Mouse (Mus musculus): ENCODE data around the gene Clmn. TPM values are rescaled to one million over a fixed set of nuclear protein-coding genes. Genes with fewer than 3 reads are reported as not detected.

Gene Clmn
- polyA plus RNA-seq, 1 experiment, result not detected

DNA sequence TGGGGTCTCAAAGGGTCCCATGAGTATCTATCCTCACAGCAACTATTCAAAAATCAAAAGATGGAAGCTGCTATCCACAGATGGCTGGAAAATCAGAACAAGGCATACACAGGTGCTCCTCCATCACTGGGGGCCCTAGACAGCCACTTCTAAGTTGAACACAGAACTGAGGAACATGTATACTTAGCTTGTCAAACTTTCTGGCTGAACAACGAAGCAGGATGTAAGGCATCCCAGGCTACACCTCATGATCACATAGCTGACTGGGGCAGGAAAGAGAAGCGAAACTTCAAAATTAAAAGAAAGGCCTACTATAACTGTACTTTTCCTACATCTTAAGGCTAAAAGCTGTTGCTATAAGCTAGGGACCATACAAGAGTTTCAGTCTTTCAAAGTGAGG is 115.9 kb downstream of the Clmn start:
- Histone ChIP-seq H3K4me1 (ENCODE audit: control insufficient read depth, insufficient read depth, low read length) (peaks cover 7% of the 10 kb centered on the region; the same call in 1 of the 2 replicates), H3K4me3 (replicated peaks; ENCODE audit: control insufficient read depth, low read depth, low read length) (no peak overlapping the region), H3K27ac (ENCODE audit: control insufficient read depth, insufficient read depth, low read depth, low read length, poor library complexity) (no peak overlapping the region)
- WGBS, result 62% methylated on average over 2 of the region's 2 CpGs
- no peak for TF ChIP-seq CTCF (IDR thresholded peaks at IDR 0.05; ENCODE audit: control insufficient read depth, insufficient read depth, low read length)
- TF ChIP-seq POLR2A (IDR thresholded peaks at IDR 0.05; ENCODE audit: borderline replicate concordance, control insufficient read depth, low read depth, low read length), result no peak

DNA sequence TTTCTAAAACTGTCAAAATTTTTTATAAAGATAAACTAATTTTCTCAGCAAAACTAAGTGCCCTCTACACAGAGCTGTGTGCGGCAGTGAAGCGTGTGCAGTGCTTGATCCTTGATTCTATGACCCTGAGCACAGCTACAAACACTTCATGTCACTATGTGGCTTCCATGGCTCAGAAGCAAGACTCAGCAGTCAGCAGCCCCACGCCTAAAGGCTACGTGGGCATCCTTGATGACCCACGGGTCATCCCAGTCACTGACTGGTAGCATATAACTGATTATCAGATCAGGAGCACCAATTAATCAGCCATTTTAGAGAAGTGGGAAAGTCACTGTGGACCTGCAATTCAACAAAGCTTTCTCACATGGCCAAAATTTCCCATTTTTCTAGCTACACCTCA is 117.6 kb downstream of the Clmn start:
- 84% methylated on average over 5 of the region's 5 CpGs for WGBS
- Histone ChIP-seq H3K4me1 (ENCODE audit: control insufficient read depth, insufficient read depth, low read length) (peaks cover 7% of the 10 kb centered on the region; the same call in 1 of the 2 replicates), H3K4me3 (replicated peaks; ENCODE audit: control insufficient read depth, low read depth, low read length) (no peak overlapping the region), H3K27ac (ENCODE audit: control insufficient read depth, insufficient read depth, low read depth, low read length, poor library complexity) (no peak overlapping the region)
- TF ChIP-seq POLR2A (IDR thresholded peaks at IDR 0.05; ENCODE audit: borderline replicate concordance, control insufficient read depth, low read depth, low read length) (no peak), CTCF (IDR thresholded peaks at IDR 0.05; ENCODE audit: control insufficient read depth, insufficient read depth, low read length) (no peak)

DNA sequence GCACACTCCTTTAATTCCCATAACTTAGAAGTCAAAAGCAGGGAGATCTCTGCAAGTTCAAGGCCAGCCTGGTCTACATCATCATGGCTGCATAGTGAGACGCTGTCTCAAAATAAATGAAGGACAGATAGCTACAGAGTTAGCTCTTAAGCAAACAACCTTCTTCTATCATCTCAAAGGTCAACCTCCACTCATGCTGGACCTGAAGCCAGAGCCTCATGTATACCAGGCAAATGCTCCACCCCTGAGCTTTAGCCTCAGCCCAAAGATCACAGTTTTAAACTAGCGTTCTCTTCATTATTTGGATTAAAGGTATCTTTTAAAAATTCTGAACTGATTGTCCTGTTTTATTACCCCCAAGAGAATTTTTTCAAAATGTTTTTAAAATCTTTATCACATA is 118.3 kb downstream of the Clmn start:
- TF ChIP-seq CTCF (IDR thresholded peaks at IDR 0.05; ENCODE audit: control insufficient read depth, insufficient read depth, low read length), result no peak
- TF ChIP-seq POLR2A (IDR thresholded peaks at IDR 0.05; ENCODE audit: borderline replicate concordance, control insufficient read depth, low read depth, low read length), result no peak
- H3K4me3 ChIP-seq (replicated peaks; ENCODE audit: control insufficient read depth, low read depth, low read length), result no peak overlapping the region
- H3K27ac ChIP-seq (ENCODE audit: control insufficient read depth, insufficient read depth, low read depth, low read length, poor library complexity), result no peak overlapping the region
- peaks cover 7% of the 10 kb centered on the region; the same call in 1 of the 2 replicates for H3K4me1 ChIP-seq (ENCODE audit: control insufficient read depth, insufficient read depth, low read length)
- 89% methylated on average over 2 of the region's 2 CpGs for WGBS

DNA sequence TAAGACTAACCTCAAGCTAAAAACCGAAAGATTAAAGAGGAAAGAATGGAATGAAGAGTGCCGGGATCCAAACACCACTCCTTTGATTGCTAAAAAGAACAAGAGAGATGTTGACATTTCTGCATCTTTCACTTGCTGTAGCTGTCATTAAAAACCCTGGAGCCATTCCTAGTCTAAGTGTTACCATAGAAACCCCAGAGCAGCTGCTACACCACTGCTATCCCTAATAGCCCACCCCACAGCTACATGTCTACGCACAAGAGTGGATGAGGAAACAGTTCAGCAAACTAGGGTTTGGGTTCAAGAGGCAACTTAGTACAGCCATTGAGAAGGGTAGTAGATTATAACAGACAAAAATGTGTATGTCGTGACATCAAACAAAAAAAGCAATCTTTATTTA is 121.2 kb downstream of the Clmn start:
- Histone ChIP-seq H3K27ac (ENCODE audit: control insufficient read depth, insufficient read depth, low read depth, low read length, poor library complexity) (no peak overlapping the region), H3K4me3 (replicated peaks; ENCODE audit: control insufficient read depth, low read depth, low read length) (no peak overlapping the region), H3K4me1 (ENCODE audit: control insufficient read depth, insufficient read depth, low read length) (no peaks in the 10 kb centered on the region)
- WGBS, result 87% methylated on average over 4 of the region's 4 CpGs
- TF ChIP-seq POLR2A (IDR thresholded peaks at IDR 0.05; ENCODE audit: borderline replicate concordance, control insufficient read depth, low read depth, low read length) (no peak), CTCF (IDR thresholded peaks at IDR 0.05; ENCODE audit: control insufficient read depth, insufficient read depth, low read length) (no peak)

DNA sequence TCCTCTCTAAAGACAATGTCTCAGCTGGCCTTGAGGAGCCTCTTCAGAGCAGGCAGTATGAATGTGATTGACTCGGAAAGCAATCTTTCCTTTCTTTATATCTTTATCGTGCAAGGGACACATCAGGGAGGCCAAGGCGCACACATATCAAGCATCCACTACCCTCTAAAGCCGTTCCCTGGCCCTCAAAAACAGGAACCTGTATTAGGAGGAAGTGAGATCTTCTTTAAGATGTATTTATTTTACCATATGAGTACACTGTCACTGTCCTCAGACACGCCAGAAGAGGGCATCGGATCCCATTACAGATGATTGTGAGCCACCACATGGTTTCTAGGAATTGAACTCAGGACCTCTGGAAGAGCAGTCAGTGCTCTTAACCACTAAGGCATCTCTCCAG is 122.6 kb downstream of the Clmn start:
- no peaks in the 10 kb centered on the region for H3K4me1 ChIP-seq (ENCODE audit: control insufficient read depth, insufficient read depth, low read length)
- WGBS, result 11% methylated on average over 6 of the region's 6 CpGs
- H3K4me3 ChIP-seq (replicated peaks; ENCODE audit: control insufficient read depth, low read depth, low read length), result no peak overlapping the region
- no peak overlapping the region for H3K27ac ChIP-seq (ENCODE audit: control insufficient read depth, insufficient read depth, low read depth, low read length, poor library complexity)
- TF ChIP-seq POLR2A (IDR thresholded peaks at IDR 0.05; ENCODE audit: borderline replicate concordance, control insufficient read depth, low read depth, low read length), result no peak
- no peak for TF ChIP-seq CTCF (IDR thresholded peaks at IDR 0.05; ENCODE audit: control insufficient read depth, insufficient read depth, low read length)

DNA sequence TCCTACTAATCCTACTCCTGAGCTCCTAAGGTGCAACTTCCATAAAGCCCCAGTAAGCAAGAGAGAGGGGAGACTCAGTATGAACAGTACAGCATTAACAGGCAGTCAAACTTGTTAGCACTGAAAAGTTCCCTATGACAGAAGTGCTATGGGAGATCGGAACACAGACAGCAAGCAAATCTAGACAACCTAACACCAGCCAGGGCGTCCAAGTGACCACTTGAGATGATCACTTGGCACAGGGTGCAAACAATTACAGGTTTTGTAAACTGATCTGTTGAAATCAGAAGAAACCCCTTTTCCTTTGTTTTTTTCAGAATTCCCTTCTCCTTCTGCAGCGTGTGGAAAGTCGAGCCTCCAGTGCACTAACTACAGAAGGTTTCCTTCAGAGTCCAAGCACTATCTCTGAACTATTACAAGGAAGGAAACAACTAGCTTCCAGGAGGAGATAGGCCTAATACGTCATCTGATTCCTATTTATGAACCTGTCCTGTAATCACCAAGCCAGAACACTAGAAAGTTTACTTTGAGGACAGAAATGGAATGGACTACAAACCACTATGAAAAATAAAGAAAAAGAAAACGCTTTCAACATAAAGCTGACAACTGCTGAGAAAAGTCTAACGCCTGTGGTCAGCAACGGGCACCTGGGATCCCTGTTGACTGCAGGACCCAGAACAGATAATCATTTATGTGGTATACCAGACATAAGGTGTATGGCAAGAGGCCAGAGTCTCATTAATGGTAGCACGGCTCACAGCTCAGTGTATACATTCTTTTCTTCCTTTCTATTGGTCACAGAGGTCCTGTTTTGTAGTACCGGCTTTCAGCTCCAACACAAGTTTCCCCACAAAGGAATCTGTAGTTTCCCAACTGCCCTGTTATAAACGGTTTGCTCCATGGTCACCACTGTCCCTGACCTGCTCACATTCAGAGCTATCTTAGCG is 123.8 kb downstream of the Clmn start:
- WGBS, result 61% methylated on average over 12 of the region's 12 CpGs
- no peak overlapping the region for H3K27ac ChIP-seq (ENCODE audit: control insufficient read depth, insufficient read depth, low read depth, low read length, poor library complexity)
- no peak for TF ChIP-seq POLR2A (IDR thresholded peaks at IDR 0.05; ENCODE audit: borderline replicate concordance, control insufficient read depth, low read depth, low read length)
- H3K4me3 ChIP-seq (replicated peaks; ENCODE audit: control insufficient read depth, low read depth, low read length), result no peak overlapping the region
- H3K4me1 ChIP-seq (ENCODE audit: control insufficient read depth, insufficient read depth, low read length), result no peaks in the 10 kb centered on the region

DNA sequence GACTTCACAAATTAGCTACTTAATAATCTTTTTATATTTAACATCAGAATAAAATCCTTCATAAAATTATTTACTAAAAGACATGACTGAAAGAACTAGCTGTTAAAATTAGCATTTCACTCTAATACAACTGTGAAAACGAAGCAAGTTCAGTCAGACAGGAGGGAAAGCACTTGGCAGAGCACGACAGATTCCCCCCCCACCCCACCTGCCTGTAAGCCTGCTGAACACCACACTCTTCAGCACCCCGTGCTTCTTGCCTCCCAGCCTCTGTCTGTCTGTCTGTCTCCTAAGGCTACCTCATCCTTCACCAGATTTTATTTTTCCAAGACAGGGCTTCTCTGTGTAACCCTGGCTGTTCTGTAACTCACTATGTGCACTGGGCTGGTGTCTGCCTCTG is 125.9 kb downstream of the Clmn start:
- Histone ChIP-seq H3K27ac (ENCODE audit: control insufficient read depth, insufficient read depth, low read depth, low read length, poor library complexity) (no peak overlapping the region), H3K4me1 (ENCODE audit: control insufficient read depth, insufficient read depth, low read length) (no peaks in the 10 kb centered on the region), H3K4me3 (replicated peaks; ENCODE audit: control insufficient read depth, low read depth, low read length) (no peak overlapping the region)
- TF ChIP-seq POLR2A (IDR thresholded peaks at IDR 0.05; ENCODE audit: borderline replicate concordance, control insufficient read depth, low read depth, low read length), result no peak
- no peak for TF ChIP-seq CTCF (IDR thresholded peaks at IDR 0.05; ENCODE audit: control insufficient read depth, insufficient read depth, low read length)
- WGBS, result 78% methylated on average over 3 of the region's 3 CpGs

DNA sequence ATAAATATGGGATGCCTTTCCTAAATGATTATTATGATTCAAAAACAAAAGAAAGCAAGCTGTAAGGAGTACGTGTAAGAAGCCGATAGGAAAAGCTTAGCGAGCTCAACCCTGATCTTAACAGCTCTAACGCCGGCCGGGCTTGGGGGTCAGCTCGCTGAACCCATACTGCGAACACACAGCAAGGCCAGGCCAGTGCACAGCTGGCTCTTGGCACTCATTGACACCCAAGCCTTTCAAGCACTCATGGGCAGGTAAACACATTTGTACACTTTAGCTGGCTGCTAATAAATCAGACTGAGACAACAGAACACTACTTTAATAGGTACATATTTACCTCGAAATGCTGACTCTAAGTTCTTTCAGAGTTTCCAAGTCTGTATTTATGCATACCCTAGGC is 126.4 kb downstream of the Clmn start:
- Histone ChIP-seq H3K27ac (ENCODE audit: control insufficient read depth, insufficient read depth, low read depth, low read length, poor library complexity) (no peak overlapping the region), H3K4me3 (replicated peaks; ENCODE audit: control insufficient read depth, low read depth, low read length) (no peak overlapping the region), H3K4me1 (ENCODE audit: control insufficient read depth, insufficient read depth, low read length) (no peaks in the 10 kb centered on the region)
- TF ChIP-seq POLR2A (IDR thresholded peaks at IDR 0.05; ENCODE audit: borderline replicate concordance, control insufficient read depth, low read depth, low read length), result no peak
- no peak for TF ChIP-seq CTCF (IDR thresholded peaks at IDR 0.05; ENCODE audit: control insufficient read depth, insufficient read depth, low read length)
- 92% methylated on average over 9 of the region's 9 CpGs for WGBS

All from bone marrow, adult 2 months (tissue).